Mouse (Mus musculus) kidney, postnatal 0 days (tissue): ENCODE measurements around the gene Atg9a. TPM values are rescaled to one million over a fixed set of nuclear protein-coding genes. Genes with fewer than 3 reads are reported as not detected.

Experiments used
- ATAC-seq: fragments of 200-750 bp; cut with Nextera tagmentation; replicated peaks from 2 replicates; pipeline ENCODE4 v1.8.0; 2017; ENCODE audit warnings: low read depth, moderate number of reproducible peaks, moderate TSS enrichment, moderate library complexity; ENCODE audit not compliant: low FRiP score
- DNase-seq: peaks from one replicate; pipeline ENCODE4 v3.0.0-alpha.2; 2016; ENCODE audit warnings: low spot score
- H3K27ac ChIP-seq: fragments of 300-500 bp; sonication (generic); 2 replicates; pipeline ENCODE4 v1.5.1; 2014; ENCODE audit warnings: mild to moderate bottlenecking
- H3K27me3 ChIP-seq: fragments of 300-500 bp; sonication (generic); 2 replicates; pipeline ENCODE4 v1.6.1; 2014; ENCODE audit warnings: low read length, mixed read lengths; ENCODE audit not compliant: insufficient read depth
- H3K36me3 ChIP-seq: fragments of 300-500 bp; sonication (generic); 2 replicates; pipeline ENCODE4 v1.6.1; 2014; ENCODE audit warnings: low read length, mixed read lengths; ENCODE audit not compliant: insufficient read depth
- H3K4me1 ChIP-seq: fragments of 300-500 bp; sonication (generic); replicated peaks from 2 replicates; pipeline ENCODE4 v1.6.1; 2014; ENCODE audit warnings: antibody characterized with exemption, low read length, mixed read lengths; ENCODE audit not compliant: insufficient read depth
- H3K4me2 ChIP-seq: fragments of 300-500 bp; sonication (generic); 2 replicates; pipeline ENCODE4 v1.6.1; 2014; ENCODE audit warnings: mild to moderate bottlenecking, low read length, moderate library complexity, mixed read lengths
- H3K4me3 ChIP-seq: fragments of 300-500 bp; sonication (generic); replicated peaks from 2 replicates; pipeline ENCODE4 v1.5.1; 2014; ENCODE audit warnings: low read depth, low read length
- H3K9ac ChIP-seq: fragments of 300-500 bp; sonication (generic); 2 replicates; pipeline ENCODE4 v1.6.1; 2014; ENCODE audit warnings: low read depth, low read length
- H3K9me3 ChIP-seq: fragments of 300-500 bp; sonication (generic); replicated peaks from 2 replicates; pipeline ENCODE4 v1.6.1; 2016; ENCODE audit warnings: low read length, inconsistent platforms, mixed read lengths
- CTCF ChIP-seq: IDR thresholded peaks from 2 replicates; pipeline ENCODE4 v1.5.1; 2016; ENCODE audit warnings: antibody characterized with exemption, low read depth, mild to moderate bottlenecking, moderate library complexity
- WGBS: fragments of 180-500 bp; shearing (Covaris S2); extraction: QIAGEN DNeasy Blood & Tissue Kit; methylation state at CpG from one replicate; pipeline ENCODE4 v1.1.7; 2014; 5-methylcytosine and 5-hydroxymethylcytosine counted together
- polyA plus RNA-seq: library from polyadenylated mRNA; unstranded; fragments of >200 nt; fragmentation: Nextera tagmentation; extraction: Ambion mirVana; gene quantifications from 2 replicates; pipeline ENCODE4 v1.2.1, GENCODE M21; 2015

The Atg9a gene
- polyA plus RNA-seq, 1 experiment from 2014 or later: 27.3 TPM

DNA sequence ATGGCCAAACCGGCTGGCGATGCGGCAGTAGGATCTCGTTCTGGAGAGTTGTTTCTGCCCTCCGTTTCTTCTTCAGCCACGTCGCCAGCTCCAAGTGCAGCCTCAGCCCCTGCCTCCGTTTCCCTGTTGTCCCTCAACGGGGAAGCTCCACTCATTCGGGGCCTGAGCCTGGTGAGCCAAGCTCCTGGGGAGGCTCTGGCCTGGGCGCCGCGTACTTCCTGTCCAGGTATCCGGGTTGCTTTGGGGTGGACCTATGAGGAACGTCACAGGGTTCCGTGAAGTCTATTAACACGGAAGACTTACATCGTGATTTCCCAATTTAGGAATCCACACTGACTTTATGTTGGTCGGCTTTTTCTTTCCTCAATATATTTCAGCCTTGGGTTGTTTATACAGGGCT is 456 bp upstream of the Atg9a start:
- peak overlapping the region; percentile 92 for H3K4me3 ChIP-seq
- DNase-seq: peak; percentile 33
- H3K36me3 ChIP-seq: peaks cover 20% of the 10 kb centered on the region
- H3K9ac ChIP-seq: peak overlapping the region; percentile 89
- no peaks in the 10 kb centered on the region for H3K27me3 ChIP-seq
- WGBS: under 1% methylated on average over 19 of the region's 19 CpGs
- H3K9me3 ChIP-seq: no peaks in the 10 kb centered on the region
- peak overlapping the region; percentile 94 for H3K4me2 ChIP-seq
- H3K4me1 ChIP-seq: peaks cover 13% of the 10 kb centered on the region
- ATAC-seq: no peak; the same call in 1 of the 2 replicates
- H3K27ac ChIP-seq: peak overlapping the region; percentile 93
- TF ChIP-seq CTCF: no peak

DNA sequence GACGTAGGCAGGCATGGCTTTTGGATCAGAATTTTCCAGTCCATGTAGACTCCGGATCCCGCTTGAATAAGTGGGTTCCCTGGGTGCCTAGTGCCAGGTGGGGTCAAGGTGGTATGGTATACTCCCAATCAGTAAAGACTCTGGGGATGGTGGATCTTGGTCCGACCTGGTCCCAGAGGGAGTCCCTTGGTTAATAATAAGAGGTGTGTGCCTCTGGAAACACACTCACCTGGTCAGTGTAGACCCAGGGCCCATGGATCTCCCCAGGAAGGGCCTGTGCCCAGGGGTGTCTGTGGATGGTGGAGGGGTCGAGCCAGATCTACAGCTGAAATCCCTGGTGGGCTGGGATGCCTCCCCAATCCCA is 756 bp downstream of the Atg9a start:
- Histone ChIP-seq H3K4me3 (peak overlapping the region; percentile 92), H3K27ac (peak overlapping the region; percentile 90), H3K36me3 (peaks cover 21% of the 10 kb centered on the region), H3K9ac (peak overlapping the region; percentile 89), H3K4me1 (peaks cover 13% of the 10 kb centered on the region), H3K4me2 (peak overlapping the region; percentile 94), H3K9me3 (no peaks in the 10 kb centered on the region), H3K27me3 (no peaks in the 10 kb centered on the region)
- TF ChIP-seq CTCF: no peak
- ATAC-seq: no peak
- WGBS: 45% methylated on average over 5 of the region's 5 CpGs
- no peak for DNase-seq

DNA sequence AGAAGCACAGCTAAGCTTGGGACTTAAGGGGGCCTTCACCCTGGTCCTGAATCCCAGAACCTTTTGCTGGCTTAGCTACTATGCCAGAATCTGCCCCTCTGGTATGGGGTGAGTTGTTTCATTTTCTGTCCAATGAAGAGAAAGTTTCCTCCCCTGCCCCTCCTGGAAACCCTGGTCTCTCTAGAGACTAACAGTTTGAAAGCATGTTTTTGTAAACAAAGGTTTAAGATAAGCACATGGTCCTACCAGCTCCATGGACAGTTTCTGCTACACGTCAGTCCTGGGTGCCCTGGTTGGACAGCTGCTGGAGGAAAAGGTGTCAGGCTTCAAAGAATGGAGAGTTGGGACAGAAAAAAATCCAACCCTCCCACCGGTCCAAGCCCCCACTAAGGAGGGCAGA is 1.4 kb downstream of the Atg9a start:
- no peak overlapping the region for H3K4me3 ChIP-seq
- no peaks in the 10 kb centered on the region for H3K9me3 ChIP-seq
- peaks cover 13% of the 10 kb centered on the region for H3K4me1 ChIP-seq
- TF ChIP-seq CTCF: no peak
- ATAC-seq (no peak), DNase-seq (no peak)
- peak overlapping the region; percentile 94 for H3K4me2 ChIP-seq
- no peaks in the 10 kb centered on the region for H3K27me3 ChIP-seq
- no peak overlapping the region for H3K27ac ChIP-seq
- WGBS: 56% methylated on average over 2 of the region's 2 CpGs
- peak overlapping the region; percentile 89; the same call in 1 of the 2 replicates for H3K9ac ChIP-seq
- peaks cover 21% of the 10 kb centered on the region for H3K36me3 ChIP-seq

- ATAC-seq: no peak
- Histone ChIP-seq H3K9ac (no peak overlapping the region), H3K27me3 (no peaks in the 10 kb centered on the region), H3K9me3 (no peaks in the 10 kb centered on the region), H3K4me1 (peaks cover 8% of the 10 kb centered on the region), H3K4me3 (no peak overlapping the region), H3K27ac (no peak overlapping the region), H3K36me3 (peaks cover 42% of the 10 kb centered on the region), H3K4me2 (no peak overlapping the region)
- no peak for DNase-seq
- no peak for TF ChIP-seq CTCF
- 90% methylated on average over 2 of the region's 2 CpGs for WGBS
Measured at GRCm38 (mm10) chr1:75187914-75188483, 4.0 kb downstream of the Atg9a start.

- H3K4me3 ChIP-seq: no peak overlapping the region
- ATAC-seq (no peak), DNase-seq (peak; percentile 36)
- H3K9ac ChIP-seq: no peak overlapping the region
- H3K4me1 ChIP-seq: peaks cover 8% of the 10 kb centered on the region; the same call in 1 of the 2 replicates
- no peak overlapping the region for H3K4me2 ChIP-seq
- H3K9me3 ChIP-seq: no peaks in the 10 kb centered on the region
- no peaks in the 10 kb centered on the region for H3K27me3 ChIP-seq
- no peak for TF ChIP-seq CTCF
- H3K27ac ChIP-seq: no peak overlapping the region
- H3K36me3 ChIP-seq: peaks cover 50% of the 10 kb centered on the region
Measured at GRCm38 (mm10) chr1:75187126-75187525, 4.9 kb downstream of the Atg9a start.

DNA sequence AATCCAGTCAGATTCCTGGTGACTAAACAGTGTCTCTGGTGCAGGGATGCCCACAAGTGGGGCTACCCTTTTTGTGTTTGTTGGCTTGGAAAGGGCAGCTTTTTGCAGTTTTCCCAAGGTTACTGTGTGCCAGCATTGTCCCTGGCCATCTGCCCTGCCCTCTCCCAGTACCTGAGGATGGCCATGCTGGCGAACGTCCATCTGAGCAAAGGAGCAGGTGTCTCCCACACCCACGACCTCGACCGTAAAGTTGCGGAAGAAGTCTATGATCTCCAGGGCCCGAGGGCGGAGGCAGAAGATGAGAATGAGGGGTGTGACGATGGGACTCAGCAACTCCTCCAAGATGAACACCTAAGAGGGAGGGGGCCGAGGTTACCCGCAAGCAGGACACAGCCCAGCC is 6.5 kb downstream of the Atg9a start:
- Histone ChIP-seq H3K4me3 (no peak overlapping the region), H3K27ac (no peak overlapping the region), H3K9me3 (no peaks in the 10 kb centered on the region), H3K4me2 (no peak overlapping the region), H3K4me1 (no peaks in the 10 kb centered on the region), H3K27me3 (no peaks in the 10 kb centered on the region), H3K36me3 (peaks cover 50% of the 10 kb centered on the region), H3K9ac (no peak overlapping the region)
- WGBS: 89% methylated on average over 11 of the region's 11 CpGs
- no peak for DNase-seq
- no peak for ATAC-seq
- no peak for TF ChIP-seq CTCF

DNA sequence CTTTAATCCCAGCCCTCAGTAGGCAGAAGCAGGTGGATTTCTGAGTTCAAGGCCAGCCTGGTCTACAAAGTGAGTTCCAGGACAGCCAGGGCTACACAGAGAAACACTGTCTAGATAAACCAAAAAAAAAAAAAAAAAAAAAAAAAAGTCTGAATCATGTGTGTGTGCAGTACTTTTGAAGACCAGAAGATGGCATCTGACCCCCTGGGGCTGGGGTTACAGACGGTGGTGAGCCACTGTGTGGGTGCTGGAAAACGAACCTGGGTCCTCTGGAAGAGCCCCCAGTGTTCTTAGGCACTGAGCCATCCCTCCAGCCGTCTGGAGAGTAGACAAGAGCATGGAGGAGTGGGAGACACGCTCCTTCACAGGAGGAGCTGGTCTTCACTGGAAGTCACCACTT is 9.8 kb downstream of the Atg9a start:
- no peak overlapping the region for H3K4me3 ChIP-seq
- no peak overlapping the region for H3K9ac ChIP-seq
- peak; percentile 25; the same call in 1 of the 2 replicates for TF ChIP-seq CTCF
- 76% methylated on average over 4 of the region's 4 CpGs for WGBS
- H3K9me3 ChIP-seq: no peaks in the 10 kb centered on the region
- DNase-seq (no peak), ATAC-seq (no peak)
- H3K27me3 ChIP-seq: no peaks in the 10 kb centered on the region
- no peak overlapping the region for H3K27ac ChIP-seq
- no peak overlapping the region for H3K4me2 ChIP-seq
- H3K4me1 ChIP-seq: peaks cover 6% of the 10 kb centered on the region
- peaks cover 42% of the 10 kb centered on the region for H3K36me3 ChIP-seq
